Mouse (Mus musculus) layer of hippocampus, postnatal 25 days (tissue): ENCODE data around the gene Dhrs7b. TPM values are rescaled to one million over a fixed set of nuclear protein-coding genes. Genes with fewer than 3 reads are reported as not detected.
"Not testable (repeated sequence)": the region's sequence is repeated elsewhere in the genome, so short reads cannot be mapped to it uniquely, and the experiment has no call there.

Source experiments
- DNase-seq, 2 experiments: peaks; one replicate each; pipeline ENCODE4 v3.0.0; 2022; ENCODE audit warnings: mixed read lengths in 2 of 2, low spot score in 1 of 2; ENCODE audit errors: extremely low spot score in 1 of 2
- total RNA-seq, 2 experiments: library from RNA; stranded (reverse); gene quantifications; 2 replicates each; pipeline ENCODE4 v1.2.3; 2021

Gene Dhrs7b
- total RNA-seq: 10 to 100 TPM; 27.6 to 31.5 TPM

- DNase-seq: peak; percentile 64
Observed at GRCm38 (mm10) chr11:60830433-60831052, at the start of gene Dhrs7b. Dhrs7b (plus strand) TSS chr11:60830631.

- no peak for DNase-seq
Observed at GRCm38 (mm10) chr11:60784179-60784922, 46.1 kb upstream of the Dhrs7b start.

DNA sequence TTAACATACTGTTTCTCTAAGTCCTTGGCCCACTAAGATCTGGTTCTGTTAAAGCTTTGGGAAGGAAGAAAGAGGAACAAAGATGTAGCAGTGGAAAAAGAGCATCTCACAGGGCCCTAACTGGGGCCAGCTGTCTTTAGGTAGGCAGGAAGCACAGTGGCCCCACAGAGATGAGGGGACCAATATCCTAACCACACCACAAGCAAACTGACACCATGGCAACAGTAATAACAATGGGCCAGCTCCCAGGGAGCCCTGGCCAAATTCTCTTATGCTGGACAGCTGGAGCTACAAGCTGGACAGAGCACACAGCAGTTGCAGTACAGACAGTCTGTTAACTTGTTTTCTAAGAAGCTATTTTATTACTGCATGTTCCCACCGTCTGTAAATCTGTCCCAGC is 42.8 kb upstream of the Dhrs7b start:
- DNase-seq: no peak

- no peak for DNase-seq
Observed at GRCm38 (mm10) chr11:60790472-60790871, 40.0 kb upstream of the Dhrs7b start.

GRCm38 (mm10) chr11:60796342-60796741 is 34.1 kb upstream of the Dhrs7b start:
- no peak for DNase-seq

DNA sequence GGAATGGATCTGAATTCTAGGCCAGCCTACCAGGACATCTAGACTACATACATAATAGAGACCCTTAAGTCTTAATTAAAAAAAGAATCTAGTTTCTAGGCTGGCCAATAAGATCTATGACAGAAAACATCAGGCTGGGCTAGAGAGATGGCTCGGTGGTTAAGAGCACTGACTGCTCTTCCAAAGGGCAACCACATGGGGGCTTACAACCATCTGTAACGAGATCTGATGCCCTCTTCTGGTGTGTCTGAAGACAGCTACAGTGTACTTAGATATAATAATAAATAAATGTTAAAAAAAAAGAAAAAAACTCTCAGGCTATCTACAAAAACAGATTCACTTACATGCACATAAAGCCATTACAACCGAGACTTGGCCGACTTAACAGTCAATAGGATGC is 30.5 kb upstream of the Dhrs7b start:
- DNase-seq: no peak

- no peak for DNase-seq
Observed at GRCm38 (mm10) chr11:60800892-60801291, 29.5 kb upstream of the Dhrs7b start.

GRCm38 (mm10) chr11:60808286-60809070 is 22.0 kb upstream of the Dhrs7b start:
- peak in 1 of 2 experiments; percentile 35 for DNase-seq

DNA sequence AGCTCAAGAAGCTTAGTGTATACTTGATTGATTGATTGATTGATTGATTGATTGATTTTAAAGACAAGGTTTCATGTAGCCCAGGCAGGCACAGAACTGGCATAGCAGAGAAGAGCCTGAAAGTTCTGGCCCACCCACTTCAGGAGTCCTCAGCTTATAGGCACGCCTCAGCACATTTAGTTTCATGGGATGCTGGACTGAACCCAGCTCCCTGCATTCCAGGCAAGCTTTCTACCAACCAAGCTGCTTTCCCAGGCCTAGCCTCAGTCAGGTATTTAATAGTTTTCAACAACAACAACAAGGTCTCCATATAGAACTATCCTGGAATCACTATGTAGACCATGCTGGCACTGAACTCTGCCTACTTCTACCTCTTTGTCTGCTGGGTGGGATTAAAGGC is 20.9 kb upstream of the Dhrs7b start:
- DNase-seq: no peak

GRCm38 (mm10) chr11:60810046-60810965 is 20.1 kb upstream of the Dhrs7b start:
- DNase-seq: no peak

DNA sequence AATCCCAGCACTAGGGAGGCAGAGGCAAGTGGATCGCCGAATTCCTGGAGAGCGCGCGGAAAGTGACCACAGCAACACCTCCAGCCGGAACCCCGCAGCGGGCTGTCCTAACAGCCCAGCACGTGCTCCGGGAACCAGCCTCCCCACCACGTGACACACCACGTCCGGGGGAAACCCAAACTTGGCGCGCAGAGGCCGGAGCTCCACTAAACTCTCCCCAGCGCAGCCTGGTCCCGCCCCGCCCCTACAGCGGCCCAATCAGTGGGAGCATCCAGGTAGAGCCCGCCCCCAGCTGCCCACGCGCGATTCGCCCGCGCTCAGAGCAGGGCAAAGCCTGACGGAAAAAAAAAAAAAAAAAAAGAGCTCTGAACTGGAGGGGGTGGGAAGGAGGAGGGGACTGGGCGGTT is 19.4 kb upstream of the Dhrs7b start:
- peak; percentile 66 to 81 for DNase-seq

DNA sequence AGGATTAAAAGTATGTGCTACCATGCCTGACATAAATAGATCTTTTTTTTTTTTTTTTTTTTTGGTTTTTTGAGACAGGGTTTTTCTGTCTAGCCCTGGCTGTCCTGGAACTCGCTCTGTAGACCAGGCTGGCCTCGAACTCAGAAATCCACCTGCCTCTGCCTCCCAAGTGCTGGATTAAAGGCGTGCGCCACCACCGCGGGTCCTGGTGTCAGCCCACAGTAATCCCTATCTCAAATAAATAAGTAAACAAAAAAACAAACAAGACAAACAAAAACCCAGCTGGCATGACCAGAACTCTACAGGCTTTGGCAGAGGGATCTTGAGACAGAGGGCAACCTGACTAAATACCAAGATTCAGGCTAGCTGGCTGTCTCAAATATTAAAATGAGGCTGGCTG is 18.8 kb upstream of the Dhrs7b start, which contains the start of gene Shmt1:
Shmt1 (minus strand) TSS at position 101 of the 400 bp plus-strand sequence.
- not testable (repeated sequence) for DNase-seq

GRCm38 (mm10) chr11:60816398-60816797 is 14.0 kb upstream of the Dhrs7b start:
- no peak for DNase-seq

DNA sequence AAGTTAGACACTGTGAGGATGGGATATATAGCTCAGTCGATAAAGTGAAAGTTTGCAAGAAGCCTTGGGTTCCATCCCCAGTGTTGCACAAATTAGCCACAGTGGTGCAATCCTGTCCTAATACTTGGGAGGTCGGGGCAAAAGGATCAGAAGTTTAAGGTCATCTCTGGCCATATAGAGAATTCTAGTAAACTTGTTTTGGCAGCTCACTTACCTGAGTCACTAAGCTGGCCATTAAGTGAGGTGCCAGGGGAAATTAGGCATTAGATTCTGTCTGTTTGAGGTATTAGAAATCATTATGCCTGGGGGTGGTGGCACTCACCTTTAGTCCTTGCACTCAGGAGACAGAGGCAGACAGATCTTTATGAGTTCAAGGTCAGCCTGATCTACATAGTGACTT is 6.7 kb upstream of the Dhrs7b start:
- DNase-seq: no peak

- DNase-seq: no peak
Observed at GRCm38 (mm10) chr11:60825191-60825590, 5.2 kb upstream of the Dhrs7b start.

DNA sequence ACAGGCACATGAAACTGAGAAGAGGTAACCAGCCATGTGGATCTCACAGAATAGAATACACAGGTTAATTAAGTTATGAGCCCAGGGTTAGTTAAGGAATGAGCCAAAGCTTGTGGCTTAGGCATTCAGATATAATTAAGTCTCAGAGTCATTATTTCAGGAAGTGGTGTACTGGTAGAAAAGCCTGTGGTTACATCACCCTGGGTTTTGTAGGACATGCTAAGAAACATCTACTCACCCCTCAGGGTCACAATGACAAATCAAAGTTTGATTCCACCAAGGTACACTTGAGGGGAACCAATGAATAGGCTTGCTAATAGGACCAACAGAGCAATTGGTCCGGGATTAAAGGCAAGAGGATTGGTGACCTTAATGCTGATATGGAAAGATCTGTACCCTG is 3.7 kb upstream of the Dhrs7b start:
- DNase-seq: no peak

GRCm38 (mm10) chr11:60827241-60827945 is 3.0 kb upstream of the Dhrs7b start:
- no peak for DNase-seq

- no peak for DNase-seq
Observed at GRCm38 (mm10) chr11:60828903-60829302, 1.5 kb upstream of the Dhrs7b start.

DNA sequence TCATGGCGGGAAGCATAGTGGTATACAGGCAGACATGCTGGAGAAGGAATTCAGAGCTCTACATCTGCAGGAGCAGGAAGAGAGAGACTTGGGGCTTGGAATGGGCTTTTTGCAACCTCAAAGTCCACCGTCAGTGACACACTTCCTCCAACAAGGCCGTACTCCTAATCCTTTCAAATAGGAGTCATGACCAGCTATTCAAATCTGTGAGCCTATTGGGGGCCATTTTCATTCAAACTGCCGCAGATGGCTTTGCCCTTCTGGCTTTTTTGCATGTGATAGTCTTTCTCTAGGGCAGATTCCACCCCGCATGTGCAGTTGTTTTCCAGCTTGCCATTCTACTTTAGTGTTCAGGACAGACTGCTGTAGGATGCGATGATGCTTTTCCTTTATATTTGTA is 6.5 kb downstream of the Dhrs7b start:
- DNase-seq: no peak
